Mouse (Mus musculus): ENCODE measurements around the gene Sh3glb1.

DNA sequence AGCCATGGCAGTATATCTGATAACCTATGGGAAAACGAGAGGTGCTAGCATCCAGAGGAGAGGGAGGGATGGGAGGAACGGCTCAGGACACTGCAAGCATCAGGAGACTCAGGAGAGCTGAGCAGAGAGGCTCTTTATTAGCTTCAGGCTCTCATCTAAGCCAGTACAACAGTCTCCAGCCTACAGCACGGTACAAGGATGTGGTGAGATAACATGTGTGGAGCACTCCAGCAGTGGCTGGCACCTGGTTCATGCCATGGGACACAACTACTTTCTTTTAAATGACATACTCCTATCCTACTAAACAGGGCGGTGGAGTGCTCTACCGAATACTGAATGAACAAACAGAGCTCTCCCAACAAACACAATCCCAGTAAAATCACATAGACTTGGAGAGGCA lies 38.6 kb downstream of the Sh3glb1 start:
- TF ChIP-seq CTCF (IDR thresholded peaks at IDR 0.05; ENCODE audit: extremely low read depth, insufficient read length, insufficient replicate concordance, low read depth, low read length) (no peak), POLR2A (IDR thresholded peaks at IDR 0.05; ENCODE audit: low read depth, low read length) (no peak)
